Mouse (Mus musculus) forebrain, embryonic 11.5 days (tissue): Measurements from ENCODE around the gene Sacs. TPM values are rescaled to one million over a fixed set of nuclear protein-coding genes. Genes with fewer than 3 reads are reported as not detected.
"Not testable (repeated sequence)": the region's sequence is repeated elsewhere in the genome, so short reads cannot be mapped to it uniquely, and the experiment has no call there.

Source experiments
- ATAC-seq: fragments of 200-750 bp; cut with Nextera tagmentation; replicated peaks from 2 replicates; pipeline ENCODE4 v1.8.0; 2017; ENCODE audit warnings: moderate TSS enrichment; ENCODE audit not compliant: low FRiP score
- DNase-seq: peaks from one replicate; pipeline ENCODE4 v3.0.0-alpha.2; 2017; ENCODE audit warnings: low spot score
- H3K27ac ChIP-seq: fragments of 300-500 bp; sonication (generic); 2 replicates; pipeline ENCODE4 v1.5.1; 2014; ENCODE audit warnings: low read depth, low read length
- H3K27me3 ChIP-seq: fragments of 300-500 bp; sonication (generic); 2 replicates; pipeline ENCODE4 v1.6.1; 2014; ENCODE audit warnings: mild to moderate bottlenecking, low read length, mixed read lengths; ENCODE audit not compliant: control insufficient read depth, insufficient read depth
- H3K36me3 ChIP-seq: fragments of 300-500 bp; sonication (generic); 2 replicates; pipeline ENCODE4 v1.6.1; 2014; ENCODE audit warnings: mild to moderate bottlenecking, low read length, moderate library complexity, mixed read lengths; ENCODE audit not compliant: control insufficient read depth, insufficient read depth
- H3K4me1 ChIP-seq: fragments of 300-500 bp; sonication (generic); replicated peaks from 2 replicates; pipeline ENCODE4 v1.6.1; 2014; ENCODE audit warnings: low read length, mixed read lengths; ENCODE audit not compliant: control insufficient read depth, insufficient read depth
- H3K4me2 ChIP-seq: fragments of 300-500 bp; sonication (generic); 2 replicates; pipeline ENCODE4 v1.6.1; 2014; ENCODE audit warnings: low read depth, mild to moderate bottlenecking, low read length, moderate library complexity, mixed read lengths; ENCODE audit not compliant: severe bottlenecking
- H3K4me3 ChIP-seq: fragments of 300-500 bp; sonication (generic); 2 replicates; pipeline ENCODE4 v1.5.1; 2014; ENCODE audit warnings: low read depth, low read length
- H3K9ac ChIP-seq: fragments of 300-500 bp; sonication (generic); 2 replicates; pipeline ENCODE4 v1.6.1; 2014; ENCODE audit warnings: low read length
- H3K9me3 ChIP-seq: fragments of 300-500 bp; sonication (generic); 2 replicates; pipeline ENCODE4 v1.6.1; 2016; ENCODE audit warnings: low read length, mixed read lengths; ENCODE audit not compliant: control insufficient read depth
- WGBS: fragments of 180-500 bp; shearing (Covaris S2); extraction: QIAGEN DNeasy Blood & Tissue Kit; methylation state at CpG from one replicate; pipeline ENCODE4 v1.1.7; 2014; 5-methylcytosine and 5-hydroxymethylcytosine counted together
- polyA plus RNA-seq: library from polyadenylated mRNA; unstranded; fragments of >200 nt; fragmentation: Nextera tagmentation; extraction: Ambion mirVana; gene quantifications from 2 replicates; pipeline ENCODE4 v1.2.1, GENCODE M21; 2014

Sacs gene
- polyA plus RNA-seq, 1 experiment from 2014 or later, result 6.0 TPM

DNA sequence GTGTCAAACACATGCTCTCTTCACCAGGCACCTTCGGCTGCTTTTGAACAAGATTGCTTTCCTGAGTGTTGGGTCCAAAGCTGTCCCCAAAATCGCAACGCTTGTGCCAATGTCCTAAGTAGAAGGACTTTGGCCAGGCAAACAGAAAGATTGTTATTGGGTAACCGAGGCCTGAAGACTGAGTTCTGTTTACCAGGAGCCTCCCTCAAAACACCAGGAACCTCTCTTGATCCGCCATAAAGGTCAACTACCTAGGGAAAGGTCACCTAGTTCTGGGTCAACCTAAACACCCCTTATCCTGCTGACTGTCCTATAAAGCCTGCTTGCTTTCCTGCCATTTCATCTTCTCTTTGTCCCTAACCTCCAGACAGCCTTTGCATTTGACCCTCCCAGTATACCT, 13.5 kb upstream of the Sacs start:
- Histone ChIP-seq H3K4me2 (no peak overlapping the region), H3K27me3 (no peaks in the 10 kb centered on the region), H3K4me3 (no peak overlapping the region), H3K9me3 (no peaks in the 10 kb centered on the region), H3K27ac (no peak overlapping the region), H3K36me3 (no peaks in the 10 kb centered on the region), H3K4me1 (no peaks in the 10 kb centered on the region), H3K9ac (no peak overlapping the region)
- DNase-seq (no peak), ATAC-seq (no peak)
- WGBS, result 89% methylated on average over 5 of the region's 5 CpGs

DNA sequence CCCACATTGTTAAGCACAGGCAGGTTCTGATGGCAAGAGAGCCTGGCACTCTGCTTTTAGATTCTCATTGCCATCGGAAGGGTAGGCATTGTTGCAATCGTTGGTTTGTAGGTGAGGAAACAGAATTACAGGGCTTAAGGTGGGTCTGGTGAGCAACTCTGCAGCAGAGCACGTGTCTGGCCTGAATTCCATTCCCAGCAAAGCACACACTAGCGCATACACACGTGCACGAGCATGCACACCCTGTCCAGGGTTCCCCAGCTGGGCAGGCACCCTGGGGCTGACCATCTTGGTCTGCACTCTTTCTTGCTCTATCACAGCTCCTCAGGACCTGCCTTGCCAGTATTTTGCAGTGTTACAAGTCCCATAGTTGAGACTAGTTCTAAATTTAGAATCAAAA, 13.1 kb upstream of the Sacs start:
- no peaks in the 10 kb centered on the region for H3K9me3 ChIP-seq
- H3K4me3 ChIP-seq, result no peak overlapping the region
- WGBS, result 86% methylated on average over 6 of the region's 6 CpGs
- H3K4me2 ChIP-seq, result no peak overlapping the region
- H3K36me3 ChIP-seq, result no peaks in the 10 kb centered on the region
- H3K27ac ChIP-seq, result no peak overlapping the region
- ATAC-seq, result no peak
- no peak overlapping the region for H3K9ac ChIP-seq
- H3K27me3 ChIP-seq, result no peaks in the 10 kb centered on the region
- H3K4me1 ChIP-seq, result no peaks in the 10 kb centered on the region
- DNase-seq, result no peak

DNA sequence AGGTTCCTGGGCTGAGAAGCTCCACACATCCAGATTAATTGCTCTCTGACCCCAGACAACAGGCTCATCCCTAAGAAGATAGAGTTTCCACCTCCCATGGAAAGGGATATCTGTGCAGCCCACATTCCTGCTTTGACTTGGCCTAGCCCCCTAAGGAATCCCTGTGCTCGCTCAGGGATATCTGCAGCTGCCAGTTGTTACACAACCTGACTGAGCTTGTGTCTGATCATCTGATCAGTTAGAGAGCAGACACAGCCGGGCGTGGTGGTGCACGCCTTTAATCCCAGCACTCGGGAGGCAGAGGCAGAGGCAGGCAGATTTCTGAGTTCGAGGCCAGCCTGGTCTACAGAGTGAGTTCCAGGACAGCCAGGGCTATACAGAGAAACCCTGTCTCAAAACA, 10.9 kb upstream of the Sacs start:
- ATAC-seq, H3K36me3 ChIP-seq, H3K9ac ChIP-seq, DNase-seq, H3K27me3 ChIP-seq, H3K4me2 ChIP-seq, H3K9me3 ChIP-seq, H3K27ac ChIP-seq, H3K4me3 ChIP-seq, H3K4me1 ChIP-seq: not testable (repeated sequence)
- WGBS, result 90% methylated on average over 6 of the region's 6 CpGs

DNA sequence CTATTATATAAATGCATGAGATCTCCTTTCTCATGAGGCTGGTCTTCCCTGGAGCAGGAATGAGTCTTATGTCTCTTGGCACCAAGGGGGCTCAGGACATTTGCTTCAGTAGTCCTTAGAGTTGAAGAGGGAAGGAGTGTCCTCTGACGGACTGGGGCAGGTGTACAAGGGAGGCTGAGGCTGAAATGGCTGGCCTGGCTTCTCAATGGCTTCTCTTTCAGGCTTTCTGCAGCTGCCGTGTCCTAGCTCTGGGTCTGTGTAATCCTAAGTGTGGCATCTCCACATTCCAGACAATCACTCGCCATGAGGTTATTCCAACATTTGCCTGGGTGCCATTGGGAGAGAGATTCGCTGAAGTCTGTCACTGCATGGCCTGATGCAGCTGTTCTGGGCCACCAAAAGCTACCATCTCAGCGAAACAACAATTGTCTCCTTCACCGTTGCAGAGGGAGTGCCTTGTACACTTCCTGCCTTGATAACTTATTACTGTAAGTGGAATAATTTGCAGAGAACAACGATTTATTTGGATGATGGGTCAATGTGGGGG, 9.2 kb upstream of the Sacs start:
- no peaks in the 10 kb centered on the region for H3K9me3 ChIP-seq
- no peak overlapping the region for H3K4me3 ChIP-seq
- DNase-seq, result no peak
- 83% methylated on average over 7 of the region's 7 CpGs for WGBS
- no peaks in the 10 kb centered on the region for H3K36me3 ChIP-seq
- no peak overlapping the region for H3K9ac ChIP-seq
- H3K27ac ChIP-seq, result no peak overlapping the region
- H3K4me1 ChIP-seq, result no peaks in the 10 kb centered on the region
- H3K4me2 ChIP-seq, result no peak overlapping the region
- ATAC-seq, result no peak
- no peaks in the 10 kb centered on the region for H3K27me3 ChIP-seq

DNA sequence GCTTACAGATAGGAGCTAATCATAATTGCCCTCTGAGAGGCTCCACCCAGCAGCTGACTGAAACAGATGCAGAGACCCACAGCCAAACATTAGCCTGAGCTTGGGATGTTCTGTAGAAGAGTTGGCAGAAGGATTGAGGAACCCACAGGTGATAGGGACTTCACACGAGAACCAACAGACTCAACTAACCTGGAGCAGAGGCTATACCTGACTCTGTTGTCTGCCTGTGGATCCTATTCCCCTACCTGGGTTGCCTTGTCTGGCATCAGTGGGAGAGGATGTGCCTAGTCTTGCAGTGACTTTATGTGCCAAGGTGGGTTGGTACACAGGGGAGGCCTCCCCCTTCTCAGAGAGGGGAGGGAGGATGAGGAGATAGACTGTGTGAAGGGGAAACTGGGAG, 5.7 kb upstream of the Sacs start:
- 84% methylated on average over 1 of the region's 1 CpGs for WGBS
- Histone ChIP-seq H3K4me2 (no peak overlapping the region), H3K36me3 (no peaks in the 10 kb centered on the region), H3K9me3 (no peaks in the 10 kb centered on the region), H3K27ac (no peak overlapping the region), H3K27me3 (no peaks in the 10 kb centered on the region; the same call in 1 of the 2 replicates), H3K4me1 (0 out of 2 replicates have a peak, but pooled peaks cover 2% of the 10 kb centered on the region), H3K9ac (no peak overlapping the region), H3K4me3 (no peak overlapping the region)
- DNase-seq (no peak), ATAC-seq (no peak)

DNA sequence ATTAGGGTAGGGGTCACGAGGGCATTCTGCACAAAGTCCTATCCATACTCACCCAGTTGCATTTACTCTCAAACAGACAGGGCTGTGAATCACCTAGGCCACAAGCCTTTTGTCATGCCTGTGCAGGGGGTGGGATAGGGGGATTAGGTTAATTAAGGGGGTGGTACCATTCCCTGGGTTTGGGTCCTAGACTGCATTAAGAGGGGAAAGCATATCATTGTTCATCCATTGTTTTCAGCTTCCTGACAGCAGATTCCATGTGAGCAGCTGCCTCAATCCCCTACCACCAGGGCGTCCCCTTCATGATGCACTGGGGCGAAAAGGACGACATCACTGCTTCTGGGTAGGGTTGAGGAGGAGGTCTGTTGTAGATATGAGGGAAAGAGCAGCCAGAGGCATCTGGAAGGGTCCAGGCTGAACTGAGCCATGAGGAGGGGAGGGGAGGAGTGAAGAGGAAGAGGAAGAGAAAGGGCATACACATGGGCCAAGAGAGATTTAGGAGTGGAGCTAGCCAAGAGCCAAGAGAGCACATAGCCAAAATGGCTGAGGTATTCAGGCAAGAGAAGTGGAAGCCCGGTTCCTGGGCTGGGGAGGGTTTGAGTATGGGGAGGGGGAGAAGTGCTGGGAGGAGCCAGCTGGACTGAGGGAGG, 3.8 kb upstream of the Sacs start:
- no peak overlapping the region for H3K4me2 ChIP-seq
- H3K27ac ChIP-seq, result no peak overlapping the region
- no peaks in the 10 kb centered on the region; the same call in 1 of the 2 replicates for H3K27me3 ChIP-seq
- no peak for DNase-seq
- no peak overlapping the region for H3K9ac ChIP-seq
- WGBS, result 17% methylated on average over 5 of the region's 5 CpGs
- H3K4me1 ChIP-seq, result 0 out of 2 replicates have a peak, but pooled peaks cover 2% of the 10 kb centered on the region
- no peak for ATAC-seq
- H3K4me3 ChIP-seq, result no peak overlapping the region
- no peaks in the 10 kb centered on the region for H3K36me3 ChIP-seq
- no peaks in the 10 kb centered on the region for H3K9me3 ChIP-seq

DNA sequence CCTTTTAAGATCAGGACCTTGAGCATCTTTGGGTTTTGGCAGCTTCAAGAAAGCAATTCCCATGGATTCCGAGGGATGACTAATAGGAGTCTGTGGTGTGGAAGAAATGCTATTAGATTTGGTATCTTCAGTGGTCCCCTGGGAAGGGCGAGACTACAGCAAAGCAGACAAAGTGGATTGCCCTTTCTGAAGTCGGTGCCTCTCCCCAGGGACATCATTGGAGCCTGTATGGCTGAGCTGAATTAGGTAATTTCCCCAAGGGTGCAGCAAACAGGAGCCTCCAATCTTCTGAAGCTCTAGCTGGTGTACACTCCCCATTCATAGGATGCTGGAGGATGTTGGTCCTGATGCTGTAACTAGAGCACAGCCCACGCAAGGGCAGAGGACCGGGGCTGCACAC, 847 bp upstream of the Sacs start:
- 57% methylated on average over 5 of the region's 5 CpGs for WGBS
- no peak for ATAC-seq
- Histone ChIP-seq H3K9ac (no peak overlapping the region), H3K4me2 (no peak overlapping the region), H3K27ac (no peak overlapping the region), H3K36me3 (no peaks in the 10 kb centered on the region), H3K9me3 (no peaks in the 10 kb centered on the region), H3K27me3 (no peaks in the 10 kb centered on the region; the same call in 1 of the 2 replicates), H3K4me3 (no peak overlapping the region), H3K4me1 (0 out of 2 replicates have a peak, but pooled peaks cover 2% of the 10 kb centered on the region)
- no peak for DNase-seq

DNA sequence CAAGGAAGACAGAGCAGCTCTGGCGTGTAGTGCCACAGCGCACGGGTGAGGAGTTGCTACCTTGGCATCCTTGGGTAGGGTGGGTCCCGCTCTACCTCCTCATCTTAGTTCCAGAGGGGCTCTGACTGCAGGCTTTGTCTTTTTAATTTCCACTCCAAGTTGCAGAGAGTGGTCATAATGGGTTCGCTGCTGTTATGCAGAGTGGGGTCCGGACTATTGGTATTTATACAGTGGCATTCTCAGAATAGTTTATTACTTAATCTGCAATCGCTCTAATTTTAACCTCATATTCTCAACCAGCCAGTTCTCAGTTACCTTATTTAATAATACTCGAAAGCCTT, 440 bp downstream of the Sacs start:
- ATAC-seq (no peak), DNase-seq (no peak)
- 19% methylated on average over 8 of the region's 8 CpGs for WGBS
- Histone ChIP-seq H3K27me3 (no peaks in the 10 kb centered on the region; the same call in 1 of the 2 replicates), H3K36me3 (no peaks in the 10 kb centered on the region), H3K9me3 (no peaks in the 10 kb centered on the region), H3K4me3 (peak overlapping the region; percentile 41), H3K27ac (no peak overlapping the region), H3K9ac (peak overlapping the region; percentile 64), H3K4me2 (peak overlapping the region; percentile 64), H3K4me1 (0 out of 2 replicates have a peak, but pooled peaks cover 4% of the 10 kb centered on the region)

DNA sequence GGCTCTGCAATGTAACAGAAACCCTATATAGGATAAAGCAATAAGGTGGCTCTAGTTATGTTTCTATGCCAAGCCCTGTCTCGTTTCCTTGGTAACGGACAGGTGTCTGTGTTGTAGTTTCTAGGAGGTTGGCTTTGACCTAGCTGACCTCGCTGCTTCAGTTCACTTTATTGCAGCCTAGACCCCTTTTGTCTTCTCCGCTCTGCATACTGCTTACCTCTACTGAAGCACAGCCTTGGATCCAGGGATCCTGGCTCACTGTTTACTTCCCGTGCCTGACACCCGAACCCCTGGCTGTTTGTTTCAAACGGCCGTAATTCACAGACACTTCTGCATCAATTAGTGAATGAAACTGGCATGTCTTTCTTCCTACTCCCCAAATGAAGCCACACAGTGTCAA, 5.1 kb downstream of the Sacs start:
- H3K27ac ChIP-seq, result no peak overlapping the region
- 0 out of 2 replicates have a peak, but pooled peaks cover 2% of the 10 kb centered on the region for H3K4me1 ChIP-seq
- no peaks in the 10 kb centered on the region for H3K36me3 ChIP-seq
- no peak for DNase-seq
- H3K27me3 ChIP-seq, result no peaks in the 10 kb centered on the region
- H3K9ac ChIP-seq, result no peak overlapping the region
- H3K4me2 ChIP-seq, result no peak overlapping the region
- ATAC-seq, result no peak
- no peaks in the 10 kb centered on the region for H3K9me3 ChIP-seq
- WGBS, result 70% methylated on average over 8 of the region's 8 CpGs
- H3K4me3 ChIP-seq, result no peak overlapping the region
